Mouse (Mus musculus): Measurements from ENCODE around the gene Brd3os. TPM values are rescaled to one million over a fixed set of nuclear protein-coding genes. Genes with fewer than 3 reads are reported as not detected.
A peak's percentile ranks its signal among the peaks of the same experiment; 100 is the strongest.

The Brd3os gene
- total RNA-seq, 2 experiments from 2014 or later: 0.94 to 1.6 TPM

- no peak for DNase-seq
Measured at GRCm38 (mm10) chr2:27469292-27469990, 27.3 kb downstream of the Brd3os start.

GRCm38 (mm10) chr2:27469991-27470355, 27.8 kb downstream of the Brd3os start:
- no peak for DNase-seq

- no peak for DNase-seq
Measured at GRCm38 (mm10) chr2:27470535-27470934, 28.4 kb downstream of the Brd3os start.

GRCm38 (mm10) chr2:27471170-27471584, 29.1 kb downstream of the Brd3os start:
- DNase-seq: no peak

- no peak for DNase-seq
Measured at GRCm38 (mm10) chr2:27473061-27473765, 31.1 kb downstream of the Brd3os start.

- DNase-seq: no peak
Measured at GRCm38 (mm10) chr2:27473911-27474310, 31.8 kb downstream of the Brd3os start.

GRCm38 (mm10) chr2:27474621-27475484, 32.7 kb downstream of the Brd3os start:
- DNase-seq: peak; percentile 63

GRCm38 (mm10) chr2:27475495-27476302, 33.6 kb downstream of the Brd3os start:
- DNase-seq: peak; percentile 92

GRCm38 (mm10) chr2:27476303-27477192, 34.4 kb downstream of the Brd3os start:
- DNase-seq: no peak

GRCm38 (mm10) chr2:27479821-27480220, 37.7 kb downstream of the Brd3os start:
- no peak for DNase-seq

GRCm38 (mm10) chr2:27480367-27480766, 38.2 kb downstream of the Brd3os start:
- no peak for DNase-seq

GRCm38 (mm10) chr2:27482265-27482861, 40.2 kb downstream of the Brd3os start:
- DNase-seq: no peak

GRCm38 (mm10) chr2:27486725-27487124, 44.6 kb downstream of the Brd3os start:
- no peak for DNase-seq

- no peak for DNase-seq
Measured at GRCm38 (mm10) chr2:27487336-27488049, 45.4 kb downstream of the Brd3os start.

- DNase-seq: no peak
Measured at GRCm38 (mm10) chr2:27488362-27488761, 46.2 kb downstream of the Brd3os start.

GRCm38 (mm10) chr2:27490939-27491338, 48.8 kb downstream of the Brd3os start:
- DNase-seq: no peak
